Mouse (Mus musculus) cortical plate, adult 2 months (tissue): ENCODE results near the gene Atoh8. TPM values are rescaled to one million over a fixed set of nuclear protein-coding genes. Genes with fewer than 3 reads are reported as not detected.

ENCODE experiments used
- H3K27ac ChIP-seq: fragments of 200-500 bp; 2 replicates; pipeline ENCODE4 v1.5.1; 2012; ENCODE audit warnings: low read length, control low read depth, inconsistent platforms; ENCODE audit not compliant: insufficient read depth
- H3K4me1 ChIP-seq: fragments of 200-500 bp; 2 replicates; pipeline ENCODE4 v1.6.1; 2011; ENCODE audit warnings: low read length; ENCODE audit not compliant: control insufficient read depth, insufficient read depth
- H3K4me3 ChIP-seq: fragments of 200-500 bp; 2 replicates; pipeline ENCODE4 v1.5.1; 2011; ENCODE audit warnings: mild to moderate bottlenecking, low read length, control low read depth; ENCODE audit not compliant: insufficient read depth
- CTCF ChIP-seq: fragments of 200-500 bp; IDR thresholded peaks from 2 replicates; pipeline ENCODE4 v1.5.1; 2011; ENCODE audit warnings: mild to moderate bottlenecking, control low read depth, low read length; ENCODE audit not compliant: insufficient read depth; ENCODE audit errors: extremely low read depth
- POLR2A ChIP-seq: fragments of 200-500 bp; IDR thresholded peaks from 2 replicates; pipeline ENCODE4 v1.6.1; 2011; ENCODE audit warnings: mild to moderate bottlenecking, low read length, control low read depth; ENCODE audit not compliant: insufficient read depth; ENCODE audit errors: extremely low read depth
- polyA plus RNA-seq: library from polyadenylated mRNA; depleted of rRNA; stranded (reverse); fragments of >200 nt; gene quantifications from 2 replicates; pipeline ENCODE4 v1.2.3, GENCODE M21; 2012

Gene Atoh8
- polyA plus RNA-seq, 1 experiment = 2.5 TPM

- Histone ChIP-seq H3K27ac (no peak overlapping the region), H3K4me1 (no peaks in the 10 kb centered on the region), H3K4me3 (no peak overlapping the region)
- TF ChIP-seq POLR2A (no peak), CTCF (no peak)
These were observed 55.5 kb downstream of the Atoh8 start for GRCm38 (mm10) chr6:72179562-72180502.

- H3K4me1 ChIP-seq = no peaks in the 10 kb centered on the region
- TF ChIP-seq POLR2A (no peak), CTCF (no peak)
- H3K4me3 ChIP-seq = no peak overlapping the region
- no peak overlapping the region for H3K27ac ChIP-seq
These were observed 56.4 kb downstream of the Atoh8 start for GRCm38 (mm10) chr6:72179006-72179405.

GRCm38 (mm10) chr6:72177417-72177816, 58.0 kb downstream of the Atoh8 start:
- H3K27ac ChIP-seq = no peak overlapping the region
- H3K4me3 ChIP-seq = no peak overlapping the region
- no peak for TF ChIP-seq POLR2A
- no peak for TF ChIP-seq CTCF
- H3K4me1 ChIP-seq = no peaks in the 10 kb centered on the region

GRCm38 (mm10) chr6:72176004-72176403, 59.4 kb downstream of the Atoh8 start:
- Histone ChIP-seq H3K27ac (no peak overlapping the region), H3K4me1 (no peaks in the 10 kb centered on the region), H3K4me3 (no peak overlapping the region)
- TF ChIP-seq POLR2A (no peak), CTCF (no peak)

GRCm38 (mm10) chr6:72175419-72175818, 60.0 kb downstream of the Atoh8 start:
- Histone ChIP-seq H3K27ac (no peak overlapping the region), H3K4me1 (no peaks in the 10 kb centered on the region), H3K4me3 (no peak overlapping the region)
- no peak for TF ChIP-seq CTCF
- no peak for TF ChIP-seq POLR2A

GRCm38 (mm10) chr6:72173350-72173749, 62.0 kb downstream of the Atoh8 start:
- Histone ChIP-seq H3K4me3 (no peak overlapping the region), H3K4me1 (no peaks in the 10 kb centered on the region), H3K27ac (no peak overlapping the region)
- TF ChIP-seq POLR2A (no peak), CTCF (no peak)

GRCm38 (mm10) chr6:72171391-72171790, 64.0 kb downstream of the Atoh8 start:
- TF ChIP-seq POLR2A = no peak
- TF ChIP-seq CTCF = no peak
- no peak overlapping the region for H3K4me3 ChIP-seq
- H3K4me1 ChIP-seq = no peaks in the 10 kb centered on the region
- H3K27ac ChIP-seq = no peak overlapping the region

GRCm38 (mm10) chr6:72165907-72166306, 69.5 kb downstream of the Atoh8 start:
- H3K4me3 ChIP-seq = no peak overlapping the region
- no peak for TF ChIP-seq CTCF
- TF ChIP-seq POLR2A = no peak
- H3K27ac ChIP-seq = no peak overlapping the region
- H3K4me1 ChIP-seq = no peaks in the 10 kb centered on the region

DNA sequence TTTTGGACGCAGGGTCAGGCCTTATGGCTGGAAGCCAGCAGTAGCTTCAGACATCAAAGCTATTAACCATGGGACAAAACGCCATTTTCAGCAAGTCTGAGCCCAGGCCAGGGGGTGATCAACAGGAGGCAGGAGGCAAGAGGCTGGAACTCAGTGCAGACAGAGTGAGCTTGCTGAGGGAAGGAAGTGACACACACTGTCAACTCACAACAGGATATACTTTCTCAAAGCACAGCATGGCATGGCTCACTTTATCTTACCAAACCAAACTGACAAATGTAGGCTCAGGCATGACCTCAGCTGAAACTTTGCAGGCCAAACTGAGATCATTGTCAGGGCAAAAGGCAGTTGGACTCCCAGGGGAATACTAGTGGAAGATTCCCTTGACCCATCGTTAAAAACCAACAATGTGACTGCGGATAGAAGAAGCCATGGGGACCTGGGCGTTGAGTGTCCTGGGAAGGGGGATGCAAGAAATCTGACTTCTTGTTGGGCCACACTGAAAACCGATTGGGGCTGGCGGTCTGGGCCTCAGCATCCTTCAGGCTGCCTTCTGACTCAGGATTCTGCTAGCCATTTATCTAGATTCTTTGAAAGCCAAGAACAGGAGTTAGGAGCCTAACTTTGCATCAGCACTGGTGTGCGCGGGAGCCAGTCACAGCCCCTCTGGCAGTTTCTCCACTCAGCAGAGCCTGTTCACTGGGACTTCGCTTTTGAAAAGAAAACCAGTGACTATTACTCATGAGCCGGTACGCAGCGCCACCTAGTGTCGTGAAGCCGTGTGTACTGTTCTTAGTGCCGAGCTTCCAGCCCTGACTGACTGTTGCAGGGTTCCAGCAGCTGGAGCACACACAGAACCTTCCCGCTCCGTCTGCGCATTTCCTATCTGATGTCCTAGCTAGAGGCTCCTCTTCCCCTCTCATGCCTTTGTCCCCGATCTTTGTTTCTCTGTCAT, 70.8 kb downstream of the Atoh8 start:
- H3K4me3 ChIP-seq = no peak overlapping the region
- no peaks in the 10 kb centered on the region for H3K4me1 ChIP-seq
- no peak overlapping the region for H3K27ac ChIP-seq
- TF ChIP-seq CTCF = peak; percentile 99
- no peak for TF ChIP-seq POLR2A

DNA sequence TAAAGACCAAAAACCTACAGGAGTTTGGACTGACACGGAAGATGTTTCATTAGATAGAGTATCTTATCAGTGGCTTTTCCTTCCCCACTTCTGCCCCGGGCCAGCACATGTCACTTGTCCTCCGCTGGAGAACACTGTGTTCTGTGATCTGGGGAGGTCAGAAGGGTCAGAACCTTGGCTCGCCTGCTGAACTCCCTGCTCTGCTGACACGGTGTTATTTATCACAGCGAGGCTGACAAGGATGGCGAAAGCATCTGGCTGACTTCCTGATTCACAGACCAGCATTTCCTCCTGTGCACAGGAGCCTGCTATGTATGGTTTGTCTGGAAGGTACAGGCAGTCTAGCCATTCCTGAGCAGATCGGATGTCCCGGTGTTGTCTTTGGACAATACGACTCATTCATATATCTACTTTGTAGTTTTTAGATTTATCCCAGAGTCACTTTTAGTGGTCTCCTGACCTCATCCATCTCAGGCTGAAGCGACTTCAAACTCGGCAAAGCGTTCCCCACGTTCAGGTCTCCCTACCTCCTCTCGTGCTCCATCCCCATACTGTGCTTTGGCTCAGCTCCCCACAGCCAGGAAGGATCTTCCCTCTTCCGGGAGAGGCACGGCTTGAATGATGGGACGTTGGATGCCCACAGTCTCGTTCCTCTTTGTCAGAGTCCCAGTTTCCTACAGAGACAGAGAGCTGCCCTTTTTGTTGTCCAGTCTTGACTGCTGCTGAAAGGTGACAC, 73.1 kb downstream of the Atoh8 start:
- no peaks in the 10 kb centered on the region for H3K4me1 ChIP-seq
- no peak overlapping the region for H3K4me3 ChIP-seq
- no peak overlapping the region for H3K27ac ChIP-seq
- TF ChIP-seq CTCF (no peak), POLR2A (no peak)
